Mouse (Mus musculus): ENCODE measurements around the gene Ctnnal1.

The Ctnnal1 gene

GRCm38 (mm10) chr4:56861551-56861950 is 3.4 kb downstream of the Ctnnal1 start:
- DNase-seq (ENCODE audit: low spot score), result no peak

GRCm38 (mm10) chr4:56858733-56859132 is 6.3 kb downstream of the Ctnnal1 start:
- DNase-seq (ENCODE audit: low spot score), result no peak

GRCm38 (mm10) chr4:56856371-56856949 is 8.5 kb downstream of the Ctnnal1 start:
- DNase-seq (ENCODE audit: low spot score), result no peak

- DNase-seq (ENCODE audit: low spot score), result no peak
Observed at GRCm38 (mm10) chr4:56855935-56856334, 9.1 kb downstream of the Ctnnal1 start.

- DNase-seq (ENCODE audit: low spot score), result no peak
Observed at GRCm38 (mm10) chr4:56850724-56851123, 14.3 kb downstream of the Ctnnal1 start.

GRCm38 (mm10) chr4:56848044-56848443 is 16.9 kb downstream of the Ctnnal1 start:
- no peak for DNase-seq (ENCODE audit: low spot score)

- no peak for DNase-seq (ENCODE audit: low spot score)
Observed at GRCm38 (mm10) chr4:56847400-56847799, 17.6 kb downstream of the Ctnnal1 start.

GRCm38 (mm10) chr4:56845896-56846533 is 19.0 kb downstream of the Ctnnal1 start:
- no peak for DNase-seq (ENCODE audit: low spot score)

GRCm38 (mm10) chr4:56844911-56845310 is 20.1 kb downstream of the Ctnnal1 start:
- DNase-seq (ENCODE audit: low spot score), result no peak

GRCm38 (mm10) chr4:56843963-56844362 is 21.0 kb downstream of the Ctnnal1 start:
- DNase-seq (ENCODE audit: low spot score), result no peak

- DNase-seq (ENCODE audit: low spot score), result no peak
Observed at GRCm38 (mm10) chr4:56842501-56842900, 22.5 kb downstream of the Ctnnal1 start.

GRCm38 (mm10) chr4:56840297-56840696 is 24.7 kb downstream of the Ctnnal1 start:
- no peak for DNase-seq (ENCODE audit: low spot score)

- DNase-seq (ENCODE audit: low spot score), result no peak
Observed at GRCm38 (mm10) chr4:56837661-56838060, 27.3 kb downstream of the Ctnnal1 start.

- DNase-seq (ENCODE audit: low spot score), result no peak
Observed at GRCm38 (mm10) chr4:56831998-56832397, 33.0 kb downstream of the Ctnnal1 start.

GRCm38 (mm10) chr4:56831013-56831609 is 33.9 kb downstream of the Ctnnal1 start:
- no peak for DNase-seq (ENCODE audit: low spot score)

GRCm38 (mm10) chr4:56829511-56829921 is 35.5 kb downstream of the Ctnnal1 start:
- DNase-seq (ENCODE audit: low spot score), result no peak

- no peak for DNase-seq (ENCODE audit: low spot score)
Observed at GRCm38 (mm10) chr4:56828932-56829331, 36.1 kb downstream of the Ctnnal1 start.

- no peak for DNase-seq (ENCODE audit: low spot score)
Observed at GRCm38 (mm10) chr4:56824231-56824630, 40.8 kb downstream of the Ctnnal1 start.

- no peak for DNase-seq (ENCODE audit: low spot score)
Observed at GRCm38 (mm10) chr4:56820017-56820550, 44.9 kb downstream of the Ctnnal1 start.

- no peak for DNase-seq (ENCODE audit: low spot score)
Observed at GRCm38 (mm10) chr4:56815131-56815530, 49.9 kb downstream of the Ctnnal1 start.

- no peak for DNase-seq (ENCODE audit: low spot score)
Observed at GRCm38 (mm10) chr4:56812096-56812495, 52.9 kb downstream of the Ctnnal1 start.

- DNase-seq (ENCODE audit: low spot score), result no peak
Observed at GRCm38 (mm10) chr4:56811642-56812041, 53.3 kb downstream of the Ctnnal1 start.

- DNase-seq (ENCODE audit: low spot score), result no peak
Observed at GRCm38 (mm10) chr4:56809050-56809449, 55.9 kb downstream of the Ctnnal1 start.

All from layer of hippocampus, adult 9-10 months (tissue).